Mouse (Mus musculus) CD8-positive naive resting alpha-beta T cell, adult 57 days (primary cell): ENCODE measurements around the gene C1ra. TPM values are rescaled to one million over a fixed set of nuclear protein-coding genes. Genes with fewer than 3 reads are reported as not detected.

Source experiments
- total RNA-seq: library from RNA; stranded (reverse); gene quantifications from one replicate; pipeline ENCODE4 v1.2.4, GENCODE M21; 2023

C1ra gene
- total RNA-seq = not detected

GRCm38 (mm10) chr6:124512355-124512836 lies at the start of gene C1ra:
TSS of gene C1ra (plus strand) at chr6:124512405.

GRCm38 (mm10) chr6:124464305-124465271 lies 47.6 kb upstream of the C1ra start, which contains the start of gene Clstn3:
TSS of gene Clstn3 (minus strand) at chr6:124464794.

GRCm38 (mm10) chr6:124492842-124493561 lies 19.2 kb upstream of the C1ra start, which contains the start of gene C1rl:
TSS of gene C1rl (plus strand) at chr6:124493113.

GRCm38 (mm10) chr6:124542284-124542683 lies 30.1 kb downstream of the C1ra start, which contains the start of gene C1s1:
TSS of gene C1s1 (minus strand) at chr6:124542359.

GRCm38 (mm10) chr6:124570026-124570425 lies 57.8 kb downstream of the C1ra start, which contains the start of gene C1rb:
TSS of gene C1rb (plus strand) at chr6:124570294.

Other genes with a start within 250 kb of the C1ra start
- gene Cd163, start 207.7 kb upstream of the C1ra start, total RNA-seq = 8.9 TPM
- 77.2 TPM for gene Pex5, start 97.3 kb upstream of the C1ra start, total RNA-seq
- 143 TPM for gene Clstn3, start 47.6 kb upstream of the C1ra start, total RNA-seq
- 0.34 TPM for gene C1rl, start 19.3 kb upstream of the C1ra start, total RNA-seq
- not detected for gene C1s1, start 30.0 kb downstream of the C1ra start, total RNA-seq
- not detected for gene C1rb, start 57.9 kb downstream of the C1ra start, total RNA-seq
- not detected for gene C1s2, start 123.7 kb downstream of the C1ra start, total RNA-seq
- gene Lpcat3, start 150.6 kb downstream of the C1ra start, total RNA-seq = 56.7 TPM
- gene Emg1, start 199.8 kb downstream of the C1ra start, total RNA-seq = 154 TPM
- 159 TPM for gene Phb2, start 199.9 kb downstream of the C1ra start, total RNA-seq
- 191 TPM for gene Ptpn6, start 226.3 kb downstream of the C1ra start, total RNA-seq
- gene Grcc10, start 229.0 kb downstream of the C1ra start, total RNA-seq = 226 TPM
- 3.8 TPM for gene Gm45234, start 243.6 kb downstream of the C1ra start, total RNA-seq
- 107 TPM for gene Atn1, start 244.1 kb downstream of the C1ra start, total RNA-seq